Mouse (Mus musculus) testis, postnatal 14 days (tissue): ENCODE measurements around the gene Cox10.

Experiments used
- DNase-seq: peaks from one replicate; pipeline ENCODE4 v3.0.0; 2021; ENCODE audit warnings: low spot score

Cox10 gene

DNA sequence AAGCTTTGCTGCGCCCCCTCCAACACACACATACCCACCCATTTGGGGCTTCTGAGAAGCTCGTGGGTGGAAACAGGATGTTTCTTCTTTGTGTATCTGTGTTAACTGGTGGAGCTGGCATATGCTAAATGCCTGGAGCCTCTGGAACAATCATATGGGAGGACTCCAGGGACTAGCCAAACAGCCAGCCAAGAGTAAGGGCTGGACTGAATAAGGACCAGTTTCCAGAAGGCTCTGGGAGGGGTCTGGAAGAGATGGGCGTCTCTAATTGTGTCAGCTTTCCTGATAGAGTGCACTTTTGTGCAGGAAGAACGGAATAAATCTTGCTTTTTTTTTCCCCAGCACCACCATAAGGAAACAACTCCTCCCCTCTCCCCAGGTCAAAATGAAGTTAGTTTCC lies 165.3 kb downstream of the Cox10 start:
- DNase-seq: no peak
